Mouse (Mus musculus) ES-E14 (cell line): Measurements from ENCODE around the gene Wdr19.

ENCODE experiments used
- CHD2 ChIP-seq: IDR thresholded peaks from 2 replicates; pipeline ENCODE4 v1.6.1; 2014; ENCODE audit warnings: mild to moderate bottlenecking, low read depth, low read length, inconsistent platforms
- ZC3H11A ChIP-seq: IDR thresholded peaks from 2 replicates; pipeline ENCODE4 v1.6.1; 2012; ENCODE audit warnings: low read depth, mild to moderate bottlenecking, inconsistent platforms, low read length, borderline replicate concordance

- no peak for TF ChIP-seq ZC3H11A
- no peak for TF ChIP-seq CHD2
These were observed 109.4 kb downstream of the Wdr19 start for GRCm38 (mm10) chr5:65308866-65309265.
